Mouse (Mus musculus) kidney, embryonic 16.5 days (tissue): Measurements from ENCODE around the gene Mmd2. TPM values are rescaled to one million over a fixed set of nuclear protein-coding genes. Genes with fewer than 3 reads are reported as not detected.

Experiments
- ATAC-seq: fragments of 200-750 bp; cut with Nextera tagmentation; 2 replicates; pipeline ENCODE4 v1.8.0; 2017; ENCODE audit warnings: moderate TSS enrichment; ENCODE audit not compliant: low FRiP score, low TSS enrichment
- H3K27ac ChIP-seq: fragments of 300-500 bp; sonication (generic); 2 replicates; pipeline ENCODE4 v1.5.1; 2014; ENCODE audit warnings: low read length
- H3K27me3 ChIP-seq: fragments of 300-500 bp; sonication (generic); 2 replicates; pipeline ENCODE4 v1.6.1; 2014; ENCODE audit warnings: low read length, control low read depth, mixed read lengths; ENCODE audit not compliant: insufficient read depth
- H3K36me3 ChIP-seq: fragments of 300-500 bp; sonication (generic); 2 replicates; pipeline ENCODE4 v1.6.1; 2014; ENCODE audit warnings: low read length, control low read depth, mixed read lengths; ENCODE audit not compliant: insufficient read depth
- H3K4me1 ChIP-seq: fragments of 300-500 bp; sonication (generic); 2 replicates; pipeline ENCODE4 v1.6.1; 2014; ENCODE audit warnings: low read length, control low read depth, mixed read lengths; ENCODE audit not compliant: insufficient read depth
- H3K4me2 ChIP-seq: fragments of 300-500 bp; sonication (generic); replicated peaks from 2 replicates; pipeline ENCODE4 v1.6.1; 2014; ENCODE audit warnings: low read depth, low read length
- H3K4me3 ChIP-seq: fragments of 300-500 bp; sonication (generic); 2 replicates; pipeline ENCODE4 v1.5.1; 2014; ENCODE audit warnings: mild to moderate bottlenecking, low read length
- H3K9ac ChIP-seq: fragments of 300-500 bp; sonication (generic); replicated peaks from 2 replicates; pipeline ENCODE4 v1.6.1; 2014; ENCODE audit warnings: low read length
- H3K9me3 ChIP-seq: fragments of 300-500 bp; sonication (generic); 2 replicates; pipeline ENCODE4 v1.6.1; 2016; ENCODE audit warnings: low read length, control low read depth
- WGBS: fragments of 180-500 bp; shearing (Covaris S2); extraction: QIAGEN DNeasy Blood & Tissue Kit; methylation state at CpG from one replicate; pipeline ENCODE4 v1.1.7; 2014; 5-methylcytosine and 5-hydroxymethylcytosine counted together
- polyA plus RNA-seq: library from polyadenylated mRNA; unstranded; fragments of >200 nt; fragmentation: Nextera tagmentation; extraction: Ambion mirVana; gene quantifications from 2 replicates; pipeline ENCODE4 v1.2.1, GENCODE M21; 2015

Gene Mmd2
- 0.63 and 0.64 TPM in 2 replicates for polyA plus RNA-seq

- peak within 1 kb of the TSS; percentile 37 for H3K4me3 ChIP-seq
- peak within 1 kb of the TSS; percentile 59 for H3K9ac ChIP-seq
- WGBS = 3% methylated on average over 40 of the region's 42 CpGs
- no peak within 1 kb of the TSS for H3K27ac ChIP-seq
- peak within 1 kb of the TSS; percentile 65 for H3K4me2 ChIP-seq
- H3K4me1 ChIP-seq = no peaks in the 10 kb centered on the region
- no peaks in the 10 kb centered on the region for H3K9me3 ChIP-seq
- ATAC-seq = peak; percentile 51
- peaks cover 15% of the 10 kb centered on the region; the same call in 1 of the 2 replicates for H3K27me3 ChIP-seq
- no peaks in the 10 kb centered on the region for H3K36me3 ChIP-seq
Measured at GRCm38 (mm10) chr5:142608259-142608988, at the start of gene Mmd2. Gene Mmd2 (minus strand): TSS chr5:142608800.

- no peak overlapping the region for H3K4me2 ChIP-seq
- no peak overlapping the region for H3K27ac ChIP-seq
- H3K4me3 ChIP-seq = no peak overlapping the region
- H3K36me3 ChIP-seq = peaks cover 19% of the 10 kb centered on the region; the same call in 1 of the 2 replicates
- no peak overlapping the region for H3K9ac ChIP-seq
- H3K4me1 ChIP-seq = no peaks in the 10 kb centered on the region
- no peak for ATAC-seq
- 63% methylated on average over 4 of the region's 4 CpGs for whole genome bisulfite sequencing
- H3K9me3 ChIP-seq = no peaks in the 10 kb centered on the region
- no peaks in the 10 kb centered on the region for H3K27me3 ChIP-seq
Measured at GRCm38 (mm10) chr5:142652266-142652665, 43.7 kb upstream of the Mmd2 start.

DNA sequence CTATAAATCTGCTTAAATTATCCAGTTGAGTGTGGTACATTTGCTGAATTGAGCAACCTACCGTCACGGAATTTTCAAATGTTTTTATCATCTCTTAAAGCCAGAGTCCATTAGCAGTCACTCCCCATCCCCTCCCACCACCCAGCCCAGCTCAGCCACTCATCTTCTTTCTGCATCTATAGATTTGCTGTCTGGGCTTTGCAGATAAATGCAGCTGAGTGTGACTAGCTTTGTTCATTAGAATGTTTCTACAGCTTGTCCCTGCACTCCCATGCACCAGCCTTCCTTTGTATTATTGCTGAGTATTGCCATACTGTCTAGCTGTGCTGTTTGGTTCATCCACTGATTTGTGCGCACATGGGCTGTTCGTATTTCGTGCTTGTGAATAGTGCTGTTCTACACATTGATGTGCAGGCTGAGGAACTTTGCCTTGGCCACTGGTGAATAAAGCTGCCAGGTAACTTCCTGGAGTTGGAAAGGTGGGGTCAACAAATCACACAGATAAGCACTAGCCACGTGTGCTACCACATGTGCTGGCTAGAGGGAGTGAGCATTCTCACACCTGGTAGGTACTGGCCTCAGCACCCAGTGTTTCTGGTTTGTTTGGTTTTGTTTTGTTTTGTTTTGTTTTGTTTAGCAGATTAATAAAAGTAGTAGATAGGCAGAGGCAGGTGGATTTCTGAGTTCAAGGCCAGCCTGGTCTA lies 42.3 kb upstream of the Mmd2 start:
- ATAC-seq = no peak

GRCm38 (mm10) chr5:142650390-142650789 lies 41.8 kb upstream of the Mmd2 start:
- WGBS = 72% methylated on average over 3 of the region's 3 CpGs

More for the DNA sequence above, 42.3 kb upstream of the Mmd2 start:
- H3K36me3 ChIP-seq = peaks cover 8% of the 10 kb centered on the region; the same call in 1 of the 2 replicates
- H3K4me3 ChIP-seq = no peak overlapping the region
- WGBS = 72% methylated on average over 6 of the region's 6 CpGs
- no peaks in the 10 kb centered on the region for H3K9me3 ChIP-seq
- no peaks in the 10 kb centered on the region for H3K4me1 ChIP-seq
- H3K27ac ChIP-seq = no peak overlapping the region
- H3K4me2 ChIP-seq = no peak overlapping the region
- no peaks in the 10 kb centered on the region for H3K27me3 ChIP-seq
- no peak overlapping the region for H3K9ac ChIP-seq

DNA sequence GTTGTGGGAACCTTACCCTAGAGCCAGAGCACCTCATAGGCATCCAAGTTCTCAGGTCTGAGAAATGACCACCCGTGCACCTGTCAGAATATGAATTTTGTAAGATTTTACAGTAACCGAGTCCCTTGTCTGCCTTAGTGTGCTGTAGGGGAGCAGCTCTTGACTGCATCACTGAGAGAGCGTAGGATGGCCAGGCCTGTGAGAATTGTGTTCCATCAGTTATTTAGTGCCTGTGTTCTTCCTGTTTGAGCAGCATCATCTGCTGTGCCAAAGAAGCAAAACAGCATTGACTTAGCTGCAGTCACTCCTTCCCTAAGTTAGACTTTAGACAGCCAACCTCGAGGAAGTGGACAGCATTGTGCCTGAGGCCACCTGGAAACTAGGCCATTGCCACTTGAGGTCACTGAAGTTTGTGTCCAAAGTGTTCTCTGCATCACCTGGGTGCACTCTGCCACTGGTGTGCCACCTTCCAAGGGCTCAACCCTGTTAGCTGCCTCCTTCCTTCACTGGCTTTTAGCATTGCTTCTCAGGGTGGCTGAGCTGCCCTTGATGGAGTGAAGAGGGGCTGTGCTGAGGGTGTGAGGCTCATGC lies 41.0 kb upstream of the Mmd2 start:
- H3K4me1 ChIP-seq = no peaks in the 10 kb centered on the region
- H3K9ac ChIP-seq = no peak overlapping the region
- no peak overlapping the region for H3K4me2 ChIP-seq
- H3K9me3 ChIP-seq = peaks cover 2% of the 10 kb centered on the region; the same call in 1 of the 2 replicates
- ATAC-seq = no peak
- H3K27me3 ChIP-seq = no peaks in the 10 kb centered on the region
- peaks cover 8% of the 10 kb centered on the region; the same call in 1 of the 2 replicates for H3K36me3 ChIP-seq
- H3K4me3 ChIP-seq = no peak overlapping the region
- WGBS = 81% methylated on average over 4 of the region's 4 CpGs
- H3K27ac ChIP-seq = no peak overlapping the region

More at GRCm38 (mm10) chr5:142650390-142650789, 41.8 kb upstream of the Mmd2 start:
- H3K4me1 ChIP-seq = no peaks in the 10 kb centered on the region
- no peak overlapping the region for H3K4me3 ChIP-seq
- H3K9ac ChIP-seq = no peak overlapping the region
- peaks cover 5% of the 10 kb centered on the region; the same call in 1 of the 2 replicates for H3K36me3 ChIP-seq
- H3K9me3 ChIP-seq = no peaks in the 10 kb centered on the region
- H3K27me3 ChIP-seq = no peaks in the 10 kb centered on the region
- H3K27ac ChIP-seq = no peak overlapping the region
- H3K4me2 ChIP-seq = no peak overlapping the region
- no peak for ATAC-seq

- ATAC-seq = no peak
- Histone ChIP-seq H3K4me1 (no peaks in the 10 kb centered on the region), H3K9ac (no peak overlapping the region), H3K27ac (no peak overlapping the region), H3K27me3 (no peaks in the 10 kb centered on the region), H3K36me3 (peaks cover 10% of the 10 kb centered on the region; the same call in 1 of the 2 replicates), H3K4me2 (no peak overlapping the region), H3K4me3 (no peak overlapping the region), H3K9me3 (peaks cover 2% of the 10 kb centered on the region; the same call in 1 of the 2 replicates)
- WGBS = 93% methylated on average over 7 of the region's 7 CpGs
Measured at GRCm38 (mm10) chr5:142648162-142648561, 39.6 kb upstream of the Mmd2 start.

GRCm38 (mm10) chr5:142641331-142642051 lies 32.9 kb upstream of the Mmd2 start:
- Histone ChIP-seq H3K27ac (no peak overlapping the region), H3K27me3 (no peaks in the 10 kb centered on the region), H3K9ac (no peak overlapping the region), H3K4me3 (no peak overlapping the region), H3K4me2 (no peak overlapping the region), H3K36me3 (peaks cover 20% of the 10 kb centered on the region), H3K4me1 (no peaks in the 10 kb centered on the region), H3K9me3 (peaks cover 2% of the 10 kb centered on the region; the same call in 1 of the 2 replicates)
- 76% methylated on average over 6 of the region's 6 CpGs for WGBS
- ATAC-seq = no peak

GRCm38 (mm10) chr5:142640088-142640487 lies 31.5 kb upstream of the Mmd2 start:
- peak; percentile 85 for ATAC-seq
- Histone ChIP-seq H3K36me3 (peaks cover 20% of the 10 kb centered on the region), H3K4me2 (no peak overlapping the region), H3K27me3 (no peaks in the 10 kb centered on the region), H3K4me3 (no peak overlapping the region), H3K9me3 (peaks cover 2% of the 10 kb centered on the region; the same call in 1 of the 2 replicates), H3K4me1 (no peaks in the 10 kb centered on the region), H3K9ac (no peak overlapping the region), H3K27ac (no peak overlapping the region)
- 94% methylated on average over 5 of the region's 5 CpGs for WGBS

DNA sequence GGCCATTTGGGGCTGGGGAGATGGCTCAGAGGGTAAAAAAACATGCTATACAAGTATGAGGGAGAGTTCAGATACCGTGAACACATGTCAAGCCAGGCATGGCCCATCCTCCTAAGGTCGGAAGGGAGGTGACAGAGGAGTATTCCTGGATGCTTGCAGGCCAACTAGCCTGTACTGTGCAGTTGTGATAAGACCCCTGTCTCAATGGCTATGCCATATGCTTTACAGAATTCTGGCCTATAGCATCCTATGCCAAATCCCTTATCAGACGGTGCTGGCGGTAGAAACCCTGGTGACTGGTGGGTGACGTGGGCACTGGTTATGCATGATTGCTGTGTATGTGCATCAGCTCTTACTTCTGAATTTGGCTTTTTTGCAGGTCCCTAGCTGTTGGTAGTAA lies 29.2 kb upstream of the Mmd2 start:
- ATAC-seq = no peak
- Histone ChIP-seq H3K27ac (no peak overlapping the region), H3K27me3 (no peaks in the 10 kb centered on the region), H3K4me2 (no peak overlapping the region), H3K4me3 (no peak overlapping the region), H3K9me3 (no peaks in the 10 kb centered on the region), H3K4me1 (no peaks in the 10 kb centered on the region), H3K9ac (no peak overlapping the region), H3K36me3 (peaks cover 23% of the 10 kb centered on the region)
- WGBS = 89% methylated on average over 5 of the region's 5 CpGs
